Mouse (Mus musculus) megakaryocyte-erythroid progenitor cell, adult 5-6 weeks (primary cell): ENCODE measurements at regions not wholly inside any gene's neighbourhood (a gene's known extent, or its start where the extent isn't known, plus 50 kb on each side); places are given as distances from the start of the nearest gene placed in this dataset.
"Not testable (repeated sequence)": the region's sequence is repeated elsewhere in the genome, so short reads cannot be mapped to it uniquely, and the experiment has no call there.

ENCODE experiments used
- ATAC-seq: replicated peaks from 2 replicates; pipeline ENCODE4 v1.8.0; 2016; ENCODE audit warnings: mild to moderate bottlenecking, inconsistent platforms; ENCODE audit not compliant: severe bottlenecking, poor library complexity, low FRiP score, low TSS enrichment

GRCm38 (mm10) chr2:3864872-3865271 lies 152.6 kb upstream of the Frmd4a start:
- ATAC-seq, result no peak

GRCm38 (mm10) chr2:3866736-3867135 lies 150.8 kb upstream of the Frmd4a start:
- ATAC-seq, result not testable (repeated sequence)

DNA sequence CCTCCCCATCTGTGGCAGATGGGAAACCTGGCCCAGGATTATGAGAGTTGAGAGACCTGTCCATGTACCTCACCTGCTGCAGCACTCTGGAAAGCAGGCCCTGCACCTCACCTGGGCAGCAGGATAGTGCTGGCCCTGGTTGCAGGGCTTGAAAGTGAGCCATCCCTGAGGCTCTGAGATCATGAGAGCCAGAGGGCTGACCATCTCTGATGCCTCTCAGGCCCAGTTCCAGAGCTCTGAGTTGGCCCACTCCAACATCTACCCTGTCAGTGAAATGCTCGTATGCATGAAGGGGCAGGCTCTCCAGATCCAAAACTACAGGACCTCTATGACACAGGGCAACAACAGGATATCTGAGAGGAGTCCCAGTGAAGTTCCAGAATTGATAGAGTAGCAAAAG lies 147.8 kb upstream of the Frmd4a start:
- no peak for ATAC-seq

DNA sequence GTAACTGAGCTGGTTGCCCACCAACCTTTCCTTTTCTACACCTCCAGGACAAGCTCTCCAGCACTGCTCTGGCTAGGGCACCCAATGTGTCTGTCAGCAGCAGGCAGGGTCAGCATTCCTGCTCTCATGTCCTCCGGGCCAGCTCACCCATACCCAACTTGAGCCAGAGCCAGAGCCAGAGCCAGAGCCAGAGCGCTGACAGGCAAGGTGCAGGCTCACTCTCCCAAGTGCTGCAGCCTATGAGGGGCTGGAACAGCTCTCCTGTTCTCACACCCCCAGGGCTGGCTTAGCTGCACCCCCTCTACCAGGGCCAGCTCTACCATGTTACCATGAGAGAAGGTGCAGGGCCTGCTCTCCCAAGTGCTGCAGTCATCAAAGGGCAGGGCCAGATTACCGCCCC lies 145.8 kb upstream of the Frmd4a start:
- ATAC-seq, result no peak

GRCm38 (mm10) chr2:3887000-3887399 lies 130.5 kb upstream of the Frmd4a start:
- no peak for ATAC-seq

DNA sequence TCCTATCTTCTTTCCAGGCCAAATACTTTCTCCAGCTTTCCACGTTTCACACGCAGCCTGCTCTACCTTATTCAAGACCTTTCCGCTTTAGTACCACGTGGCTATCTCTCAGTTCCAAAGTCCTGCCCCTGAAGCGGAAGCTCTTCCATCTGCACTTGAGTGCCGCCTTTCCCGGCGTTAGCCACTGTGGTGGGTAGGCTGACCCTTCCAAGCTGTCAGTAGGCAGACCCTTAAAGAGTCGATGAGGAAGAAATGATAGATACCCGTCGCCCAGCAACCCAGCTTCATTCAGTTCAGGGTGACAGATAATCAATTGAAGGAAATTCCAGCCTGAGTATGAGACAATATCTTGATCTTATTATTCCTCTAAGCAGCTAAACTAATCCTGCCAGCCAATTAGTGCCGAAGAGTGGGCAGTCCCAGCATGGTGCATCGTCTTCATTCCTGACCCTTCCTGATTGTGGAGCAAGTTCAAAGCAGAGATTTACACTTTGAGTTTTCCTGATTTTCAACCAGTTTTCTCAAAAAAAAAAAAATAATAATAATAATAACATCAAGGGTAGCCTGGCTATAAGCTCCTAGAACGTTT lies 129.6 kb upstream of the Frmd4a start:
- no peak for ATAC-seq

- no peak for ATAC-seq
Measured at GRCm38 (mm10) chr2:3889381-3889780, 128.1 kb upstream of the Frmd4a start.

DNA sequence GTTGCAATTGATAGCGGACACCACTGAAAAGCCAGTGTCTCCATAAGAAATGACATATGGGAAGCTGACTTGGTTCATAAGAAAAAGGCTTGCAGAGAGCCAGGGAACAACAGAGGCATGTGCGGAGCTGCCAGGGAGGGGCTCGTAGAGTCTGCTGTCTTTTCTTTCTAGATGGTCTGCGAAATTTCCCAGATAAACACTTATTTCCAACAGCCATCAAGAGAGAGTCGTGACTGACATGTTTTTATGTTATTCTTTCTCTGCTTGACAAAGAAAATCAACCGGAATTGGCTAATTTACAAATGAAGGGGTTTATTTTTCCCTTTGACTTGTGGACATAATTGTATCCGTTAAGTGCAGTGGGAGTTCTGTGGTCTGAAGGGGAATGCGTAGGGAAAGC lies 127.1 kb upstream of the Frmd4a start:
- ATAC-seq, result no peak

DNA sequence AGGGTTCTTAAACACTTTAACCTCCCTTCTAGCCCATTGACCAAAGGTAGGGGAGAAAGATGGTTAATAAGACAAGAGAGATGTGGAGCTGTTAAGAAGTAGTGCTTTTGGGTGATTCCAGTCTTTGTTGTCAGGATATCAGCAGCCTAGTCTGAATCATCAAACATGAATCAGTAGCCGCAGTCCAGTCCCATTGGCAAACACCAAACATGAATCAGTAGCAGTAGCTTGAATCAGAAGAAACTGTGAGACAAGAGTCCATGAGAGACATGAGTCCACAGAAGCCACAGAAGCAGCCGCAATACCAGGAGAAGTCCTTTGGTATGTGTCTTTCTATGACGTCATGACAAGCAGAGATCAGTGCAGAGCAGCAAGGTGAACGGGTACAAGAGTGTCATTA lies 110.5 kb upstream of the Frmd4a start:
- no peak for ATAC-seq

- ATAC-seq, result no peak
Measured at GRCm38 (mm10) chr2:3908192-3908591, 109.3 kb upstream of the Frmd4a start.

DNA sequence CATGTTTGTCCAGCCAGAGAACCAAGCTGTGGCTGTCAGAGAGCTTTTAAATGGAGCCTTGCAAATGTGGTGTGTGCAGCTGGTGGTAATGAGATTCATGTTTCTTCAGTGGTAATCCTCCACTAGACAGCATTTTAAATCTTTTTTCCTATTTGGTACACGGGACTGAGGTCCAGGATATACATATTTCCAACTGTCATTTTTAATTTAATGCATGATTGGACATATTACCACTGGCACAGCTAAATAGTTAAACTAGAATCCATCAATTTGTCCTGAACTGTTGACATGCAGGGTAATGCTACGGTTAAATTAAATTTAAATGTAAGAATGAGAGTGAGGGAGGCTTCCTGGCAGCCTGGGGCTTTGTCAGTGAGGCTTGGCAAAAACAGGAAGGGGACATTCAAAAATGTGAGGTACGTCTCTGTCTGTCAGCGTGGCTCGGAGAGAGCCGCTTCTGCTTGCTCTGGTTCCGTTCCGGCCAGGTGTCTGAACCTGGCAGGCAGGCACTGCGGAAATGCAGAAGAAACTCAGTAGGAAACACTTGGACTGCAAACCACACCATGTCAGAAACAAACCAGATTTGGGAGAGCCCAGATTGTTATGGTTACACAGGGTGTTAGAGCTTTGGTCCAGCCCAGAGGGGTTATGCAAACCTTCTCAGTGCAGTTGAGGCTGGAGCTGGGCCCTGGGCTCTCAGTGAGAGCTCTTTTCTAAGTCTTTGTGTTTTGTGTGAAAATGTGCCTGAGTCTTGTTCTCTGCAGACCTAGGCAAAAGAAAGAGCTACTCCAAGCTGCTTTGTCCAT lies 107.2 kb upstream of the Frmd4a start:
- no peak for ATAC-seq

- no peak for ATAC-seq
Measured at GRCm38 (mm10) chr2:3915141-3915540, 102.4 kb upstream of the Frmd4a start.

- ATAC-seq, result no peak
Measured at GRCm38 (mm10) chr2:3916365-3916764, 101.2 kb upstream of the Frmd4a start.

GRCm38 (mm10) chr2:3918156-3918555 lies 99.4 kb upstream of the Frmd4a start:
- no peak for ATAC-seq

GRCm38 (mm10) chr2:3919893-3920292 lies 97.6 kb upstream of the Frmd4a start:
- no peak for ATAC-seq

DNA sequence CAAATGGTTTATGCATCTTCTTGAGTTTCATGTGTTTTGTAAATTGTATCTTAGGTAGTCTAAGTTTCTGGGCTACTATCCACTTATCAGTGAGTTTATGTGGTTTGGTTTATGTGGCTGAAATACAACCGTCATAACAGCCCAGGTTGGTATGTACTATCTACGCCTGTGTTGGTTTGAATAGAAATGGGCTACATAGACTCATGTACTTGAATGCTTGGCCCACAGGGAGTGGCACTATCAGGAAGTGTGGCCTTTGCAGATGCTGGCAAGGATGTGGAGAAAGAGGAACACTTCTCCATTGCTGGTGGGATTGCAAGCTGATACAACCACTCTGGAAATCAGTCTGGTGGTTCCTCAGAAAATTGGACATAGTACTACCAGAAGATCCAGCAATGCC lies 96.4 kb upstream of the Frmd4a start:
- not testable (repeated sequence) for ATAC-seq

DNA sequence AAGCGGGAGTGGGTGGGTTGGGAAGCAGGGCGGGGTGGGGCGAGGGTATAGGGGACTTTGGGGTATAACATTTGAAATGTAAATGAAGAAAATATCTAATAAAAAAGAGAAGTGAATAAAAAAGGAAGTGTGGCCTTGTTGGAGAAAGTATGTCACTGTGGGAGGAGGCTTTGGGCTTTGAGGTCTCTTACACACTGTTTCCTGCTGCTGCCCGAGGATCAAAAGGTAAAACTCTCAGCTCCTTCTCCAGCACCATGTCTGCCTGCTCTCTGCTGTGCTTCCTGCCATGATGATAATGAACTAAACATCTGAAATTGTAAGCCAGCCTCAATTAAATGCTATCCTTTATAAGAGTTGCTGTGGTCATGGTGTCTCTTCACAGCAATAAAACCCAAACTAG lies 94.8 kb upstream of the Frmd4a start:
- no peak for ATAC-seq

DNA sequence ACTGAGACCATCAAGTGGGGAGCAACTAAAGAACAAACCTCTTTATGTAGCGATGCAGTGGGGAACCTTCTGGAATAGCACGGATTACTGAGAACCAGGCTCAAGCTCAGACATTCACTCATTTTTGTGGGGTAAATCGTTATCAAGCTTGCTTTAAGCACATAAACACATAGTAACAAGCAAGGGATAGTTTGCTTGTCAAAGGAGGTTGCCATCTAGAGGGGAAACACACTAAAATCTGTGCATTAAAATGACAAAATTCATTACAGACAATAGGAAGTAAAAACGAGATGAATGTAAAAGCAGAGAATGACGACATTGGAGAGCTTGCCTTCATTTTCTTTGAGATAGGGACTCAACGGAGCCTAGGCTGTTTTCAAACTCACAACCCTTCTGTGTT lies 92.8 kb upstream of the Frmd4a start:
- no peak for ATAC-seq

GRCm38 (mm10) chr2:3925199-3925598 lies 92.3 kb upstream of the Frmd4a start:
- no peak for ATAC-seq

- no peak for ATAC-seq
Measured at GRCm38 (mm10) chr2:3926129-3926528, 91.4 kb upstream of the Frmd4a start.

GRCm38 (mm10) chr2:3927141-3927810 lies 90.2 kb upstream of the Frmd4a start:
- ATAC-seq, result no peak
